Mouse (Mus musculus): ENCODE results near the gene Mucl3. TPM values are rescaled to one million over a fixed set of nuclear protein-coding genes. Genes with fewer than 3 reads are reported as not detected.

Gene Mucl3
- polyA plus RNA-seq, 1 experiment = 0.23 TPM

DNA sequence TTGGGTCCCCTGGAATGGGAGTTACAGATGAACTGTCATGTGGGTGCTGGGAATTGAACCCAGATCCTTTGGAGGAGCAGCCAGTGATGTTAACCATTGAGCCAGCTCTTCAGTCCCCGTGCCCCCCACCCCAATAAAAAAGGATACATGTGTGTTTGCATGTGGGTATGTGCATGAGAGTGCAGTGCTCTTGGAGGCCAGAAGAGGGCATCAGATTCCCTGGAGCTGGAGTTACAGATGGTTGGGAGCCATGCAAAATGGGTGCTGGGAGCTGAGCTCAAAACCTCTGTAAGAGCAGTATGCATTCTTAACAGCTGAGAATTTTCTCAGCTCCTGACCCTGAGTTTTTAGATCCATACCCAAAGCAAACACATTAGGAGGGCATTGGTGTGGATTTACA, 56.2 kb downstream of the Mucl3 start:
- no peaks in the 10 kb centered on the region for H3K36me3 ChIP-seq (ENCODE audit: control insufficient read depth, insufficient read depth, low read length)
- no peaks in the 10 kb centered on the region for H3K27me3 ChIP-seq (ENCODE audit: control insufficient read depth, insufficient read depth, low read length)

More for the DNA sequence above, 56.2 kb downstream of the Mucl3 start:
- peaks cover 7% of the 10 kb centered on the region; the same call in 1 of the 2 replicates for H3K4me1 ChIP-seq (ENCODE audit: control insufficient read depth, insufficient read depth, insufficient read length, low read length)
- no peak overlapping the region for H3K4me3 ChIP-seq (ENCODE audit: low read depth, low read length)
- TF ChIP-seq POLR2A (IDR thresholded peaks at IDR 0.05; ENCODE audit: low read depth, low read length) = no peak
- no peak for TF ChIP-seq CTCF (IDR thresholded peaks at IDR 0.05; ENCODE audit: extremely low read depth, insufficient read length, insufficient replicate concordance, low read depth, low read length)
- 67% methylated on average over 1 of the region's 1 CpGs for WGBS
- H3K27ac ChIP-seq (ENCODE audit: insufficient read depth, low read depth, low read length) = no peak overlapping the region

Other genes with a start within 250 kb of the Mucl3 start
- 23.8 and 59.3 TPM in 2 replicates for gene H2-Q6, start 218.8 kb downstream of the Mucl3 start, polyA plus RNA-seq (2012; rRNA removed)
- gene H2-Q7, start 204.5 kb downstream of the Mucl3 start, polyA plus RNA-seq (2012; rRNA removed) = 74.1 and 186 TPM in 2 replicates
- gene H2-Q10, start 173.6 kb downstream of the Mucl3 start, polyA plus RNA-seq (2012; rRNA removed) = 8.5 and 12.0 TPM in 2 replicates
- not detected in 2 replicates for gene Pou5f1, start 137.7 kb downstream of the Mucl3 start, polyA plus RNA-seq (2012; rRNA removed)
- gene Tcf19, start 126.9 kb downstream of the Mucl3 start, polyA plus RNA-seq (2012; rRNA removed) = 7.3 and 8.1 TPM in 2 replicates
- 3.2 and 3.5 TPM in 2 replicates for gene Cchcr1, start 126.6 kb downstream of the Mucl3 start, polyA plus RNA-seq (2012; rRNA removed)
- gene Psors1c2, start 110.5 kb downstream of the Mucl3 start, polyA plus RNA-seq (2012; rRNA removed) = 0.15 and 0.37 TPM in 2 replicates
- gene Cdsn, start 91.6 kb downstream of the Mucl3 start, polyA plus RNA-seq (2012; rRNA removed) = 0.08 and 0.39 TPM in 2 replicates
- not detected in 2 replicates for gene 2300002M23Rik, start 76.2 kb downstream of the Mucl3 start, polyA plus RNA-seq (2012; rRNA removed)
- gene Sfta2, start 42.1 kb downstream of the Mucl3 start, polyA plus RNA-seq (2012; rRNA removed) = not detected in 2 replicates
- not detected in 2 replicates for gene Gm9573, start 17.1 kb downstream of the Mucl3 start, polyA plus RNA-seq (2012; rRNA removed)
- gene Vars2, start 23.9 kb upstream of the Mucl3 start, polyA plus RNA-seq (2012; rRNA removed) = 18.2 and 26.5 TPM in 2 replicates
- 11.0 and 17.2 TPM in 2 replicates for gene Gtf2h4, start 30.0 kb upstream of the Mucl3 start, polyA plus RNA-seq (2012; rRNA removed)
- gene Ddr1, start 60.9 kb upstream of the Mucl3 start, polyA plus RNA-seq (2012; rRNA removed) = 51.9 and 76.9 TPM in 2 replicates
- 6.1 and 8.6 TPM in 2 replicates for gene Ier3, start 178.0 kb upstream of the Mucl3 start, polyA plus RNA-seq (2012; rRNA removed)
- gene Flot1, start 179.5 kb upstream of the Mucl3 start, polyA plus RNA-seq (2012; rRNA removed) = 33.4 and 53.2 TPM in 2 replicates
- gene Tubb5, start 194.6 kb upstream of the Mucl3 start, polyA plus RNA-seq (2012; rRNA removed) = 82.8 and 157 TPM in 2 replicates
- 1.7 and 3.2 TPM in 2 replicates for gene Mdc1, start 197.8 kb upstream of the Mucl3 start, polyA plus RNA-seq (2012; rRNA removed)
- 9.3 and 15.9 TPM in 2 replicates for gene Nrm, start 217.6 kb upstream of the Mucl3 start, polyA plus RNA-seq (2012; rRNA removed)
- 16.5 and 22.0 TPM in 2 replicates for gene Ppp1r18, start 221.9 kb upstream of the Mucl3 start, polyA plus RNA-seq (2012; rRNA removed)
- gene Dhx16, start 236.1 kb upstream of the Mucl3 start, polyA plus RNA-seq (2012; rRNA removed) = 47.0 and 64.3 TPM in 2 replicates

Measured in small intestine, adult 2 months (tissue).